Mouse (Mus musculus) kidney, postnatal 14 days (tissue): ENCODE data around the gene Pcdh9.

Source experiments
- DNase-seq: peaks from one replicate; pipeline ENCODE4 v3.0.0; 2022; ENCODE audit warnings: mixed read lengths

The Pcdh9 gene

GRCm38 (mm10) chr14:93785031-93785430 lies 105.4 kb downstream of the Pcdh9 start:
- no peak for DNase-seq

- DNase-seq, result no peak
These were observed 127.6 kb downstream of the Pcdh9 start for GRCm38 (mm10) chr14:93762855-93763254.

- peak; percentile 2 for DNase-seq
These were observed 156.3 kb downstream of the Pcdh9 start for GRCm38 (mm10) chr14:93734077-93734673.

- no peak for DNase-seq
These were observed 164.7 kb downstream of the Pcdh9 start for GRCm38 (mm10) chr14:93725798-93726197.

GRCm38 (mm10) chr14:93719208-93719607 lies 171.3 kb downstream of the Pcdh9 start:
- DNase-seq, result no peak

GRCm38 (mm10) chr14:93713250-93713935 lies 177.1 kb downstream of the Pcdh9 start:
- no peak for DNase-seq

GRCm38 (mm10) chr14:93708651-93709050 lies 181.8 kb downstream of the Pcdh9 start:
- no peak for DNase-seq

GRCm38 (mm10) chr14:93701385-93702101 lies 188.9 kb downstream of the Pcdh9 start:
- no peak for DNase-seq

GRCm38 (mm10) chr14:93700916-93701315 lies 189.6 kb downstream of the Pcdh9 start:
- no peak for DNase-seq

GRCm38 (mm10) chr14:93684641-93685040 lies 205.8 kb downstream of the Pcdh9 start:
- no peak for DNase-seq

- DNase-seq, result no peak
These were observed 215.0 kb downstream of the Pcdh9 start for GRCm38 (mm10) chr14:93675273-93676068.

GRCm38 (mm10) chr14:93653986-93654757 lies 236.3 kb downstream of the Pcdh9 start:
- no peak for DNase-seq

GRCm38 (mm10) chr14:93627241-93627640 lies 263.2 kb downstream of the Pcdh9 start:
- DNase-seq, result no peak

GRCm38 (mm10) chr14:93624144-93624543 lies 266.3 kb downstream of the Pcdh9 start:
- DNase-seq, result no peak

- no peak for DNase-seq
These were observed 269.3 kb downstream of the Pcdh9 start for GRCm38 (mm10) chr14:93621211-93621610.

GRCm38 (mm10) chr14:93607546-93607945 lies 282.9 kb downstream of the Pcdh9 start:
- no peak for DNase-seq

- DNase-seq, result no peak
These were observed 290.5 kb downstream of the Pcdh9 start for GRCm38 (mm10) chr14:93599997-93600396.

- no peak for DNase-seq
These were observed 305.0 kb downstream of the Pcdh9 start for GRCm38 (mm10) chr14:93585432-93586024.

GRCm38 (mm10) chr14:93564361-93564760 lies 326.1 kb downstream of the Pcdh9 start:
- DNase-seq, result no peak

- DNase-seq, result no peak
These were observed 328.9 kb downstream of the Pcdh9 start for GRCm38 (mm10) chr14:93561577-93561976.

GRCm38 (mm10) chr14:93553771-93554170 lies 336.7 kb downstream of the Pcdh9 start:
- DNase-seq, result no peak

GRCm38 (mm10) chr14:93545575-93545974 lies 344.9 kb downstream of the Pcdh9 start:
- DNase-seq, result no peak
